Mouse (Mus musculus) left cerebral cortex, postnatal 14 days (tissue): ENCODE measurements around the gene Zmat3. TPM values are rescaled to one million over a fixed set of nuclear protein-coding genes. Genes with fewer than 3 reads are reported as not detected.

Experiments used
- DNase-seq, 2 experiments: peaks; one replicate each; pipeline ENCODE4 v3.0.0; 2021 to 2022; ENCODE audit warnings: low spot score in 2 of 2, mixed read lengths in 1 of 2
- intact Hi-C: fragments of 180-260 bp; cut with DNase I; formaldehyde crosslinking; loops from one replicate; pipeline ENCODE4 v1.15.1; 2025
- total RNA-seq, 2 experiments: library from RNA; stranded (reverse); gene quantifications; 2 replicates each; pipeline ENCODE4 v1.2.3; 2021

The Zmat3 gene
- total RNA-seq, 2 experiments from 2014 or later = 104 to 117 TPM

- DNase-seq = peak; percentile 66 to 69
- intact Hi-C loops = loop anchor here (5.0 kb wide), 2 partner anchors 525 to 1170 kb away; partner anchors contain the start of gene Cldn11
These were observed 48.5 kb downstream of the Zmat3 start for GRCm38 (mm10) chr3:32317165-32317900.

GRCm38 (mm10) chr3:32314746-32315145, 51.1 kb downstream of the Zmat3 start:
- intact Hi-C loops = loop anchor here (5.0 kb wide), 2 partner anchors 522 to 1167 kb away; partner anchors contain the start of gene Cldn11
- DNase-seq = no peak

- intact Hi-C loops = no loop called here
- no peak for DNase-seq
These were observed 61.6 kb downstream of the Zmat3 start for GRCm38 (mm10) chr3:32304171-32304570.

GRCm38 (mm10) chr3:32292001-32292400, 73.8 kb downstream of the Zmat3 start:
- intact Hi-C loops = loop anchor here (5.0 kb wide), 1 partner anchor 235 kb away; no protein-coding TSS in a partner anchor
- no peak for DNase-seq

Other genes starting within 250 kb of the Zmat3 start
- gene Pik3ca, start 31.7 kb upstream of the Zmat3 start, total RNA-seq = 10 to 100 TPM; 55.0 to 59.2 TPM
- under 1 TPM in 1 of 2 experiments, not detected in 1; 0.75 TPM for gene Kcnmb3, start 126.2 kb upstream of the Zmat3 start, total RNA-seq
- 10 to 100 TPM; 34.7 to 37.1 TPM for gene Zfp639, start 144.2 kb upstream of the Zmat3 start, total RNA-seq
- gene Mfn1, start 163.5 kb upstream of the Zmat3 start, total RNA-seq = 100 to 1,000 TPM in 1 of 2 experiments, 10 to 100 TPM in 1; 94.2 to 110 TPM